Mouse (Mus musculus): ENCODE results near the gene Zfp598.
A peak's percentile ranks its signal among the peaks of the same experiment; 100 is the strongest.
"Not testable (repeated sequence)": the region's sequence is repeated elsewhere in the genome, so short reads cannot be mapped to it uniquely, and the experiment has no call there.

Gene Zfp598

GRCm38 (mm10) chr17:24721383-24721955 lies 52.0 kb downstream of the Zfp598 start:
- DNase-seq (ENCODE audit: low read depth, low spot score) = not testable (repeated sequence)

- no peak for DNase-seq (ENCODE audit: low read depth, low spot score)
Measured at GRCm38 (mm10) chr17:24722220-24722924, 52.9 kb downstream of the Zfp598 start.

- DNase-seq (ENCODE audit: low read depth, low spot score) = no peak
Measured at GRCm38 (mm10) chr17:24723122-24723880, 53.8 kb downstream of the Zfp598 start.

- DNase-seq (ENCODE audit: low read depth, low spot score) = no peak
Measured at GRCm38 (mm10) chr17:24723881-24724180, 54.3 kb downstream of the Zfp598 start.

GRCm38 (mm10) chr17:24724184-24724583 lies 54.7 kb downstream of the Zfp598 start, which contains the start of gene Ndufb10:
TSS of gene Ndufb10 (minus strand) at chr17:24724478.
- peak; percentile 96 for DNase-seq (ENCODE audit: low read depth, low spot score)

- DNase-seq (ENCODE audit: low read depth, low spot score) = no peak
Measured at GRCm38 (mm10) chr17:24725637-24726390, 56.3 kb downstream of the Zfp598 start.

- DNase-seq (ENCODE audit: low read depth, low spot score) = no peak
Measured at GRCm38 (mm10) chr17:24727618-24728017, 58.1 kb downstream of the Zfp598 start, which contains the start of gene Rpl3l. TSS of gene Rpl3l (plus strand) at chr17:24727820.

- DNase-seq (ENCODE audit: low read depth, low spot score) = no peak
Measured at GRCm38 (mm10) chr17:24728184-24728583, 58.7 kb downstream of the Zfp598 start.

GRCm38 (mm10) chr17:24729067-24729466 lies 59.6 kb downstream of the Zfp598 start:
- no peak for DNase-seq (ENCODE audit: low read depth, low spot score)

GRCm38 (mm10) chr17:24730787-24731186 lies 61.3 kb downstream of the Zfp598 start:
- no peak for DNase-seq (ENCODE audit: low read depth, low spot score)

Measured in forelimb bud, embryonic 11.5 days (tissue).